Mouse (Mus musculus): ENCODE results near the gene Supt6.

Gene Supt6

GRCm38 (mm10) chr11:78166161-78166560 lies 79.6 kb downstream of the Supt6 start:
- DNase-seq (ENCODE audit: low spot score): no peak

DNA sequence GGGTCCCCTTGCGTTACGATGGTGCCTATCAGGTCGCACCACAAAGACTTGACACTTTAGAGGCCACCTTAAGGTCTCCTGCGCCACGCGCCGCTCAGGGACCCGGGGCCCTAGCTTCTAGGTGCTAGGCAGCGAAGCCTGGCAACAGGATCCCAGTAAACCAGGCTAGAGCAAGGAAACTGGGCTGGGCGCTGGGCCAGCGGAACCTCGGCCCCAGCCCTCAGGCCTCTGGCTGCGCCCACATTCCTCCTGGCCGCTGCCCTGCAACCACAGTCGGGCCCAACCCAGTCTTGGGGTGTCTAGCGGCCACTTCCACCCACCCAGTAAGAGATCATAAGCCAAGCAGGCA lies 80.1 kb downstream of the Supt6 start:
- peak; percentile 84 for DNase-seq (ENCODE audit: low spot score)

GRCm38 (mm10) chr11:78164924-78165760 lies 80.6 kb downstream of the Supt6 start, which contains the start of gene Traf4:
Gene Traf4 (minus strand): TSS chr11:78165589.
- DNase-seq (ENCODE audit: low spot score): peak; percentile 92

GRCm38 (mm10) chr11:78164604-78164923 lies 81.2 kb downstream of the Supt6 start:
- DNase-seq (ENCODE audit: low spot score): peak; percentile 57

DNA sequence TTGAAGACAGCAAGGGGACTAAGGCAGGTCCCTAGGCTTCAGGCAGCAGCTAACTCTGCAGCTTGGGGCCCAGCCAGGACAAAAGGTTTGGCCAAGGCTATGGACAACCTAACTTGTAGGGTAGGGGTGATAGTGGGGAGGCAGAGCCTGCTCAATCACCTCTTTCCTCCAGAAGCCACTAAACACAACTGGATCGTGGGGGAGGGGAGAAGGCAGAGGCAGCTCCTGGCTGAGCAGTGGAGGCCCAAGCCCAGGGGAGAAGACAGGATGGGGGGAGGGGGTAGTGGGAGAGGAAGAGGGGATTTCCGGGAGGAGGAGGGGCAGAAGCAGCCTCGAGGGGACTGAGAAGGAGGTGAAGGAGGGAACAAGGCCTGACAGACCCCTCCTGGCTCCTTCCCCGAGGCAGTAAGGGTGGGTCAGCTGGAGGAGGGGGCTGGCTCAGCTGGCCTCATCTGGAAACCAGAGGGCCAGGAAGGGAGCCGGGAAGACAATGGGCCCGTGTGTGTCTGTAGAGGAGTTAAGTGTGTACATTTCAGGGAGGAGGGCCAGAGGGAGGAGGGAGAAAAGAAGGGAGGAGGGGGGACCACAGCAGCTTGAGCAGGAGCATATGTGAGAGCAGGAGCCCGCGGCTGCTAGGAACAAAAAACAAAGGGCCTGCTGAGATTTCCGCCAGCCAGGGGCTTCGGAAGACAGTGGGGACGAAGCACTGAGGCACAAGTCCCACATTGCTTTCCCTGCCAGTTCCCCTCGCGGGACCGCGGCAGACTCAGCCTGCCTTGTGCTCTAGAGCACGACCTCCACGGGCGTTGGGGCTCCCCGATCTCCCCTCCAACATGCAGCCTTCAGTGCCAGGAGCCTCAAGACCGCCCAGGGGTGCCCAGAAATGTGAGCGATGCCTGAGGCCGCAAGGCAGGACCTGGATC lies 81.8 kb downstream of the Supt6 start:
- peak; percentile 96 for DNase-seq (ENCODE audit: low spot score)

DNA sequence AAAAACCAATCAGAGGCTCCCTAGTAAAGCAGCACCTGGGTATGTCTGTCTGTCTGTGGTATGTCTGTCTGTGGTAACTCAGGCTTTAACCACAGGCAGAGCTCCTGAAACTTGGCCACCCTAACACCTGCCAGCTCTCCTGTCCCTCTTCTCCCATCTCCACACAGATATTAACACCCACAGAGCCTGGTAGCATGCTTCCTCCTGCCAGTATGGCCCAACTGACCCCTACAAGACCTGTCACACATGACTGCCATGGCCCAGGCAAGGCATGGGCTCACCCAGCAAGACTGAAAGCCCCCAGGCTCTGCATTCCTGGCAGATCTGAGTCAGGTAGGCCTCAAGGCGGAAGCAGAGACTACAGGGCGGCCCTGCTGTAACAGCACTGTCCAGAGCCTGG lies 82.7 kb downstream of the Supt6 start:
- DNase-seq (ENCODE audit: low spot score): no peak

DNA sequence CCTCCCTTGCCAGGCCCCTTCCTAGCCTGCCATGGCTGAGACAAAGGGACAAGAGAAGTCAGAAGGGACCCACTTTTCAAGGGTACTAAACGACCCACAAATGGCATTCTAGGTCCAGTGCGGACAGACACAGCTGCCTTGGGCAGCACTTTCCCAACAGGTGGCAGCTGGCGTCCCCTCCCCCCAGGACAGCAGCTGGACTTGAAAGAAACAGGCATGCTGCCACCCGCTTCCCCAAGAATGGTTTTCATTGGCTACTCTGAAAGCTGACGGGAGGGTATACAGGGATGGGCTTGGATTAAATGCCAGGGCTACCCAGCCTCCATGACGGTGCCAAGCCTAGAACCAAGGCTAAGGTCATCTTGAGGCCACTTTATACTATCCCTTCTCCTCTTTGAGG lies 83.3 kb downstream of the Supt6 start:
- DNase-seq (ENCODE audit: low spot score): no peak

DNA sequence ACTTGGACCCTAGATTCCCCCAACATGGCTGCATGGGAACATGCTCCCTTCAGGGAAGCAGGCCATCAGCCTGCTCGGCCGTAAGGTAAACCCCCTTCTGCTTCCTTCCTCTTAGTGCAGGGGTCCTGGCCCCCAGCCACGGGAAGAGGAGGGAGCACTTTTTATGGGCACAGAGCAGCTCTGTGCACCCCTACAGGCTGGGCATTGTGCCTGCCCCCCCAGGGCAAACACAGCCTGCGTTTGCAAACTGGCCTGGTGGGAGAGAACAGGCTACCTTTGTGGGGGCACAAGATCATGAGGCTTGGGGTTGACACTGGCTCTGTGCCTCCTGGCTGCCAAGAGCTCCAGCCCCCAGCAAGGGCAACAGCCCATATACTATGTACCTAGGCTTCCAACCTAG lies 83.8 kb downstream of the Supt6 start:
- no peak for DNase-seq (ENCODE audit: low spot score)

DNA sequence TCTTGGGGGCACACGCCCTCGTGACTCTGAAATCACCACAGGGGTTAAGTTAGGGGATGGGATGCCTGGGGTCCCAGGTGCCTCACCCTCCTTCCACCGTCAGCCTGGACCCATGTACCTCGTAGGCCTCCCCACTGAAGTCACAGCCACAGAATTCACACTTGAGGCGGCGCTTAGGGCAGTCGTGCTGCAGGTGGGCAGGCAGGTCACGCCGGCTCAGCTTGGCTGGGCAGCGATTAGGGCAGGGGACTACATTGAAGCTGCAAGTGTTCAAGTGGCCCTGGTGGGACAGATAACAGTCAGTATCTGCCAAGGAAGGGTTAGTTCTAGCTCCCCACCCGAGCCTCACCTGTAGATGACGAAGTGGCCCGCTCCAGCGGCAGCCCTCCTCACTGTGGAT lies 84.6 kb downstream of the Supt6 start:
- no peak for DNase-seq (ENCODE audit: low spot score)

GRCm38 (mm10) chr11:78160675-78161074 lies 85.1 kb downstream of the Supt6 start:
- no peak for DNase-seq (ENCODE audit: low spot score)

DNA sequence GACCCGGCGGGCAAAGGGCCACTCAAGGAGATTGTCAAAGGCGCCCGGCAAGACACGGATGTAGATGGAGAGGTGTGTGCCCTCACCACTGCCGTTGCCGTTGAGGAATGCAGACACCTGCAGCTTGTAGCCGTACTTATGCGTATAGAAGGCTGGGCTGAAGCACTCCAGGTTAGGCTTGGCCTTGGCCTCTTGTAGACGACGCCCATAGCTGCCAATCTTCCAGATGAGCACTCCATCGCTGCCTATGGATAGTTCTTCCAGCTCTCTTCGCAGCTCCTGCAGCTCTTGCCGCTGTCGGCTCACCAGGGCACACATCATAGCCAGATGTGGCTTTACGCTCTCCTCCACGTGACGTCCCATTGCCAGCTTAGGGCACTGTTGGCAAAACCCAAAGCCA lies 85.6 kb downstream of the Supt6 start:
- DNase-seq (ENCODE audit: low spot score): no peak

GRCm38 (mm10) chr11:78159557-78159956 lies 86.2 kb downstream of the Supt6 start:
- no peak for DNase-seq (ENCODE audit: low spot score)

DNA sequence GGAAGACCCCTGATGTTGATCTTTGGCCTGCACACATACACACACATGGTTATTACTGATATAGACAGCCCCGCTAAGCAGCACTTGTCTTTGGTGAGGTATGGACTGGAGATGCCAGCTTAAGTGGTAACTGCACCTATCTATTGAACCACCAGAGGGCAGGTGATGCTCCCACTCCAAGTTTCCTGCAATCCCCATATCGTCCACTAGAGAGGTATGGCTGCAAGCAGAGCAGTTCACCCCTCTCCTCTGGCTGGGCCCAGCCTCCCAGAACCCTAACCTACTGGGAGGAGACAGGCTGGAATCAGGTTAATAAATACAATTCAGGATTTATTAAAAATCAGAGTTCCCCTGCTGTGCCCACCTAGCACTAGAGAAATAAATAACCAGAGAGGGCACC lies 86.7 kb downstream of the Supt6 start:
- peak; percentile 91 for DNase-seq (ENCODE audit: low spot score)

All from adipocyte (in vitro differentiated cells).